Mouse (Mus musculus) urinary bladder, adult 2 months (tissue): Measurements from ENCODE around the gene Prr23a1. TPM values are rescaled to one million over a fixed set of nuclear protein-coding genes. Genes with fewer than 3 reads are reported as not detected.
"Not testable (repeated sequence)": the region's sequence is repeated elsewhere in the genome, so short reads cannot be mapped to it uniquely, and the experiment has no call there.

ENCODE experiments used
- DNase-seq: peaks from one replicate; pipeline ENCODE4 v3.0.0; 2022; ENCODE audit warnings: low spot score
- polyA plus RNA-seq: library from polyadenylated mRNA; depleted of rRNA; stranded (reverse); fragments of >200 nt; gene quantifications from 2 replicates; pipeline ENCODE4 v1.2.3, GENCODE M21; 2012; rRNA removed

Prr23a1 gene
- not detected in 2 replicates for polyA plus RNA-seq

DNA sequence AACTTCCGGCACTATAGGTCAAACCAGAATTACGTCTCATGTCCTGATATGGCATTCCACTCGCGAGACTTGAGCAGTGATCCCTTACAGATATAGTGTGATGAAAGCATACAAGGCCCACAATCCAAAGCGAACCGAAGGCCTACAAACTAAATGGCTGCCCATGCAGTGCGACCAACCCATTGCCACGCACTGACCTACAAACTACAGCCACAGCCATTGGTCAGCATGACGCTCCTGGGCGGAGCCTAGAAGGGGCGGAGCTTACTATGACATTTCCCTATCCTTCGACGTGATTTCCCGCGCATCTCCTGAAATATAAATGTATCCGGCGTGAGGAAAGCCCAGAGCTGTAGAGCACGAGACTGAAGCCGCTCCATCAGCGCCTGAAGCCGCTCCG is at the start of gene Prr23a1:
Gene Prr23a1, plus strand, starts transcription at position 387 of the 400 bp plus-strand sequence.
- DNase-seq: no peak

DNA sequence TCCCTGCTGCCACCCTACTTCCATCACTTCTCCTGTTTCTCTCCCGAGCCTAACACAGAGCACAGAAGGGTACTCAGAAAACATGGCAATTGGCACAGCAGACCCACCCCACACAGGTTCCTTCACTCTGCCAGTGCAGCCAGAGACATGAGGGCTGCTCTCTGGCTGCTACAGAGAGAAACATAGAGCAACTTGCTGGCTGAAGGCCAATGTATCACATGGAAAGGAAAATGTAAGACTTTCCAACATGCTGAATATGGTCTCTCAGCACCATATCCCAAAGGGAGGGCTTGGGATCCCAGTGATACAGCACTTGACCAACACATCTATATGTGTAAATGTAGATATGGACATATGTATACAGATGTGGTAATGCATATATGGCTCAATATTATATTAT is 43.3 kb upstream of the Prr23a1 start:
- no peak for DNase-seq

DNA sequence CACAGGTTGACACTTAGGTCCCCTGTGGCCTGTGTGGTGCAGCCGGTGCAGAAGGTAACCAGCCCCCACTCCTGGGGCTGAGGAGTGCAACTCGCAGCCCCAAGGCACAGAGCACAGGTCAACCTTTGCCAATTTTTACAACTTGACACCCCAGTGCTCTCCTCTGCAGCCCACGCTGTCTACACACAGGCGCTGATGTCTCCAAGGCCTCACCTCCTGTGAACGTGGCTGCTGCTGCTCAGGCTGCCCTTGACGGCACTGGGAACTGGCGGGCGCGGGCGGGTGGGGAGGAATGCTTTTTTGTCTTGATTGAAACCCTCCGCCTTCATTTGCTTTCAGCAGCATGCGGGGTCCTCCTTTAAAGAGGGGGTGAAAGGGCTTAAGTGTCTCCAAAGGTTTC is 38.3 kb upstream of the Prr23a1 start:
- DNase-seq: no peak

- DNase-seq: no peak
Observed at GRCm38 (mm10) chr9:98805511-98805910, 36.8 kb upstream of the Prr23a1 start.

DNA sequence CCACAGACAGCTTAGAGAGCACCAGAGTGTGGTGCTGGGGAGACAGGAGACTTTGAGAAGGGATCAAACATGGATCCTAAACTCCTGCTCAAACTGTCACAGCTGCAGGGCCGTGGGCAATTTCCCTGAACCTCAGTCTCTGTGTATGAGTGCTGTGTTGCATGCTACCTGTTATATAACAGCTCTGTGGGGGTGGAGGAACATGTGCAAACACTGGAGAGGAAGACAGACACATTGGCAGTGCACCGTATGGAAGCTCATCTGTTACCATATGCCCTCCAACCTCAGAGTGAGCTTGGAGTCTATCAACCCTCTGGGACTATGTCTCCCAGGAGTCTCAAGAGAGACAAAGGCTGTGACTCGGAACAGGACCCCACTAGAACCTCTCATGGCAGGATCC is 36.4 kb upstream of the Prr23a1 start:
- DNase-seq: no peak

- no peak for DNase-seq
Observed at GRCm38 (mm10) chr9:98807631-98808030, 34.7 kb upstream of the Prr23a1 start.

DNA sequence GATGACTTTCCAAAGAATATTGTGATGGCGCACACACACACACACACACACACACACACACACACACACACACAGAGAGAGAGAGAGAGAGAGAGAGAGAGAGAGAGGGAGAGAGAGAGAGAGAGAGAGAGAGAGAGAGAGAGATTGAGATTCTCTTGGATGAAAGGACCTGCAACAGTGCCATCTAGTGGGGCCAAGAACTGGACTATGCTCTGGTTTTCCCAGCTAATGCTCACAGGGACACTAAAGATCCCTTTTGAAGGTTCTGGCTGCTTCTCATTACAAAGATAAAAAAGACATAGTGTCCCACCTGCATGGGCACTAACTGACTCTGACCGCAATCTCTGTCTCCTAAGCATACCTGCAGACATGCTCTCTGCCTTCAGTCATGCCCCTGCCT is 32.8 kb upstream of the Prr23a1 start:
- not testable (repeated sequence) for DNase-seq

- DNase-seq: no peak
Observed at GRCm38 (mm10) chr9:98816066-98816465, 26.2 kb upstream of the Prr23a1 start.

- no peak for DNase-seq
Observed at GRCm38 (mm10) chr9:98817592-98817991, 24.7 kb upstream of the Prr23a1 start.

GRCm38 (mm10) chr9:98818971-98819370 is 23.3 kb upstream of the Prr23a1 start:
- no peak for DNase-seq

- no peak for DNase-seq
Observed at GRCm38 (mm10) chr9:98819481-98819880, 22.8 kb upstream of the Prr23a1 start.

GRCm38 (mm10) chr9:98820461-98820860 is 21.8 kb upstream of the Prr23a1 start:
- DNase-seq: no peak

GRCm38 (mm10) chr9:98821067-98821466 is 21.2 kb upstream of the Prr23a1 start:
- DNase-seq: no peak

DNA sequence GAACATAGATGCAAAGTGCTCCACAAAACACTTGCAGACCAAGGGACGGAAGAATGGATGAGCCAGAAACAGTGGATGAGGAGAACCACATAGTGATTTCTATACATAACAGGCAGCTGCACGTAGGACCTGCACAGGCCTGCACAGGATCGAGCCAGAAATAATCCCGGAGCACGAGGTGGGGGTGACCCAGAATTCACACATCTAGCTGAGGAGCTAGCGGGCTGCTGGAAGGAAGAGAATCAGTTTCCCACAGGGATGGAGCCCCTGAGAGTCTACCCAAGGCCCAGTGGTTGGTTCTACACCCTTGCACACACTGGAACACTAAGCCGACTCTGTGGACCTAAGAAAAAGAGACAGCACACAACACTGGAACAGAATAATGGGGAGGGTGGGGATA is 18.5 kb upstream of the Prr23a1 start:
- no peak for DNase-seq

GRCm38 (mm10) chr9:98829508-98829907 is 12.8 kb upstream of the Prr23a1 start:
- DNase-seq: no peak

GRCm38 (mm10) chr9:98837537-98838074 is 4.7 kb upstream of the Prr23a1 start:
- no peak for DNase-seq

GRCm38 (mm10) chr9:98856210-98856609 is 13.9 kb downstream of the Prr23a1 start, which contains the start of gene Prr23a2:
Gene Prr23a2 (plus strand): TSS chr9:98856494.
- DNase-seq: no peak

- no peak for DNase-seq
Observed at GRCm38 (mm10) chr9:98863463-98863862, 21.2 kb downstream of the Prr23a1 start.

DNA sequence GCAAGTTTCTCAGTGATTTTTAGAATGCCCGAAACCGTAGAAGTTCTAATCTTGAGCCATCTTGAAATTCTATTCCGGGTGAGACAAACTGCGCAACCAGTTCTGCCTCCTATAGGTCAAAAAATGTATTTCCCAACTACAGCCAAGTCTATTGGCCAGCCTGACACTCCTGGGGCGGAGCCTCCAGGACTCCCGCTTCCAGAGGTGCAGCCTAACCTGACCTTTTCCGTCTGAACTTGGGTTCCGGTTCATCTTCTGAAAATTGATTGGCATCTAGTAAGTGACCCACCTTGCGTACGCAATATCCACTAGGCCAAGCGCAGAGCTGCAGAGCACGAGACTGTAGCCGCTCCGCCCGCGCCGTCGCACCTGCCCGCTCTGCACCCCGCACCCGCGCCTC is 22.3 kb downstream of the Prr23a1 start, which contains the start of gene Prr23a3:
Gene Prr23a3, plus strand, starts transcription at position 197 of the 400 bp plus-strand sequence.
- no peak for DNase-seq

Other genes with a start within 250 kb of the Prr23a1 start
- gene Mrps22, start 240.8 kb upstream of the Prr23a1 start, polyA plus RNA-seq: 20.7 and 25.4 TPM in 2 replicates
- gene Prr23a2, start 14.0 kb downstream of the Prr23a1 start, polyA plus RNA-seq: not detected in 2 replicates
- gene Prr23a3, start 22.3 kb downstream of the Prr23a1 start, polyA plus RNA-seq: 0.06 TPM in 1 of 2 replicates, not detected in the other
- not detected in 2 replicates for gene 7420426K07Rik, start 60.6 kb downstream of the Prr23a1 start, polyA plus RNA-seq
- not detected in 2 replicates for gene Foxl2, start 112.8 kb downstream of the Prr23a1 start, polyA plus RNA-seq
- 12.8 and 15.8 TPM in 2 replicates for gene Faim, start 143.9 kb downstream of the Prr23a1 start, polyA plus RNA-seq
- not detected in 2 replicates for gene Gm1123, start 193.2 kb downstream of the Prr23a1 start, polyA plus RNA-seq